In the genomic region with DNA sequence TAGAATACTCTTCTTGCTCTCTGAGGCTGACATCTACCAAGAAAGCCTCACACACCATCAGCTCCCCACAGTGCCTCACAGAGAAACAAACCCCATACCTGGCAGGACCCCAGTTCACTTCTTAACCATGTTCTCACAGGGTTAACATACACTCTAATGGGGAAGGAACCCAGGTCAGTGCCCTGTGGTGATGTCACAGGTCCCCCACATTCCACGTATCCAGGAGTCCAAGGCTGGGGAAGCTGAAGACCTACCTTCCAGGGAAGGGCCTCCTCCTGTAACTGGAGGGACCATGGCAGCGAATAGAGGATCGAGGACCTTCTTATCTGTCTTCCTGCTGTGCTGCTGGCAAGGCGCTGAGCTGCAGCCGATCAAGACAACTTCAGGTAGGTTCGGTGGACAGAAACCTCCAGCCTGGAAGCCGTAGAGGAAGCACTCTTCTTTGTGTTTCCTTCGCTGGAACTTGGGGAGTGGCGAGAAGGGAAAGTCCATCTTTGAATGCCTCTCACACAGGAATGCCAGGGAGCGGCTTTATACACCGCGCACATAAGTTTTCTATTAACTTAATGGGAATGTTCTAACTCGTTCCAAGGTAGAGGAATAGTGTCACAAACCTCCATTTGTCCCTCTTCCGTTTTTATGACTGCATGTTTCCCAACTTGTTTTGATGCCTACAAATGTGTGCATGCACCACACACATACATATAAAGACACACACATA, we compare ENCODE assay signal across 36 mouse cellular contexts. TPM values are rescaled to one million over a fixed set of nuclear protein-coding genes. Genes with fewer than 3 reads are reported as not detected.
DNase-seq lines count a peak whose midpoint lies in the region; ATAC-seq and TF ChIP-seq lines count a peak whose summit lies in the region.
"Had no signal": no experiment of that assay in that cellular context is flagged by ENCODE, and none has a peak within 500 bp of the region (broad histone marks: within the 10 kb centered on the region; RNA-seq: fewer than 3 reads in every experiment).

A gene (plus strand): TSS at position 216 of the 721 bp plus-strand sequence.

- H3K4me2 ChIP-seq in kidney, embryonic 14.5 days (replicated peaks; ENCODE audit: low read depth, low read length): no peak within 1 kb of the TSS
- H3K4me2 ChIP-seq in midbrain, embryonic 11.5 days: no peak within 1 kb of the TSS
- H3K4me2 ChIP-seq in intestine, embryonic 16.5 days (ENCODE audit: low read depth, low read length): no peak within 1 kb of the TSS
- no peak within 1 kb of the TSS for H3K4me2 ChIP-seq in limb, embryonic 14.5 days (replicated peaks; ENCODE audit: low read depth, low read length, severe bottlenecking)
- H3K4me2 ChIP-seq: embryonic facial prominence, embryonic 15.5 days; forebrain, embryonic 12.5 days; heart, embryonic 12.5 days; hindbrain, embryonic 15.5 days; liver, embryonic 11.5 days; lung, embryonic 15.5 days; midbrain, embryonic 12.5 days; neural tube, embryonic 13.5 days had no signal

- H3K9ac ChIP-seq in kidney, embryonic 14.5 days (ENCODE audit: low read depth, low read length): no peak within 1 kb of the TSS
- no peak within 1 kb of the TSS for H3K9ac ChIP-seq in midbrain, embryonic 11.5 days (ENCODE audit: low read length)
- no peak within 1 kb of the TSS for H3K9ac ChIP-seq in intestine, embryonic 16.5 days (ENCODE audit: low read depth, low read length)
- H3K9ac ChIP-seq in limb, embryonic 14.5 days (ENCODE audit: low read depth, low read length, severe bottlenecking): no peak within 1 kb of the TSS
- H3K9ac ChIP-seq: embryonic facial prominence, embryonic 15.5 days; forebrain, embryonic 12.5 days; heart, embryonic 12.5 days; hindbrain, embryonic 15.5 days; lung, embryonic 15.5 days; midbrain, embryonic 12.5 days; neural tube, embryonic 13.5 days had no signal

- no peak within 1 kb of the TSS for H3K27ac ChIP-seq in kidney, adult 2 months (ENCODE audit: insufficient read depth, low read depth, low read length)
- no peak within 1 kb of the TSS for H3K27ac ChIP-seq in kidney, embryonic 14.5 days (ENCODE audit: low read depth, low read length)
- H3K27ac ChIP-seq in midbrain, embryonic 11.5 days (ENCODE audit: low read depth, low read length): no peak within 1 kb of the TSS
- no peak within 1 kb of the TSS for H3K27ac ChIP-seq in midbrain, embryonic 10.5 days (replicated peaks)
- H3K27ac ChIP-seq in intestine, embryonic 16.5 days (ENCODE audit: low read length): no peak within 1 kb of the TSS
- no peak within 1 kb of the TSS for H3K27ac ChIP-seq in limb, embryonic 14.5 days (replicated peaks; ENCODE audit: low read depth, low read length)
- H3K27ac ChIP-seq: embryonic facial prominence, embryonic 10.5 days; embryonic facial prominence, embryonic 15.5 days; forebrain, embryonic 12.5 days; hindbrain, embryonic 10.5 days; hindbrain, embryonic 15.5 days; lung, embryonic 15.5 days; midbrain, embryonic 12.5 days; neural tube, embryonic 13.5 days had no signal

- TF ChIP-seq CTCF in kidney, adult 2 months (conservative IDR thresholded peaks at IDR 0.05; ENCODE audit: insufficient read depth, insufficient read length, low read depth, low read length): no peak

- WGBS in kidney, adult 2 months: 40% methylated on average over 14 of the region's 14 CpGs
- 66% methylated on average over 14 of the region's 14 CpGs for WGBS in kidney, embryonic 14.5 days
- 80% methylated on average over 14 of the region's 14 CpGs for WGBS in midbrain, embryonic 11.5 days
- 79% methylated on average over 14 of the region's 14 CpGs for WGBS in midbrain, embryonic 10.5 days
- 53% methylated on average over 14 of the region's 14 CpGs for WGBS in intestine, embryonic 16.5 days
- 43% methylated on average over 14 of the region's 14 CpGs for WGBS in limb, embryonic 14.5 days

- no peaks in the 10 kb centered on the region for H3K36me3 ChIP-seq in kidney, adult 2 months (ENCODE audit: control insufficient read depth, insufficient read depth, low read length)
- H3K36me3 ChIP-seq in kidney, embryonic 14.5 days (ENCODE audit: control insufficient read depth, insufficient read depth, low read length): no peaks in the 10 kb centered on the region
- no peaks in the 10 kb centered on the region for H3K36me3 ChIP-seq in midbrain, embryonic 11.5 days (ENCODE audit: control insufficient read depth, insufficient read depth, low read length)
- H3K36me3 ChIP-seq in midbrain, embryonic 10.5 days: no peaks in the 10 kb centered on the region
- H3K36me3 ChIP-seq in intestine, embryonic 16.5 days (ENCODE audit: control insufficient read depth, insufficient read depth, low read length): no peaks in the 10 kb centered on the region
- H3K36me3 ChIP-seq in limb, embryonic 14.5 days (ENCODE audit: control insufficient read depth, insufficient read depth, low read length): no peaks in the 10 kb centered on the region
- H3K36me3 ChIP-seq: embryonic facial prominence, embryonic 10.5 days; embryonic facial prominence, embryonic 15.5 days; forebrain, embryonic 12.5 days; G1E; heart, embryonic 12.5 days; hindbrain, embryonic 10.5 days; hindbrain, embryonic 15.5 days; lung, embryonic 15.5 days; midbrain, embryonic 12.5 days; neural tube, embryonic 13.5 days had no signal

- DNase-seq in kidney, adult 2 months: peak; percentile 14
- DNase-seq in midbrain, embryonic 11.5 days (ENCODE audit: low spot score, missing footprints): peak; percentile 60
- DNase-seq in midbrain, embryonic 10.5 days (ENCODE audit: low spot score): no peak
- peak; percentile 40 for DNase-seq in limb, embryonic 14.5 days (ENCODE audit: low spot score)
- no peak for DNase-seq in adrenal gland, postnatal 36 days
- DNase-seq: adrenal gland, adult 2 months; cerebellum, adult 2 months; cerebellum, postnatal 14 days; gastrocnemius, postnatal 14 days; heart, adult 18-20 months; layer of hippocampus, postnatal 36 days; right cerebral cortex, postnatal 4 days; thymus, postnatal 14 days had no signal

- H3K27me3 ChIP-seq in kidney, adult 2 months (replicated peaks; ENCODE audit: control insufficient read depth, insufficient read depth, low read length): no peaks in the 10 kb centered on the region
- H3K27me3 ChIP-seq in kidney, embryonic 14.5 days (ENCODE audit: control insufficient read depth, insufficient read depth, low read length): no peaks in the 10 kb centered on the region
- no peaks in the 10 kb centered on the region; the same call in 1 of the 2 replicates for H3K27me3 ChIP-seq in midbrain, embryonic 11.5 days (ENCODE audit: control insufficient read depth, insufficient read depth, low read length)
- peaks cover 42% of the 10 kb centered on the region for H3K27me3 ChIP-seq in midbrain, embryonic 10.5 days (ENCODE audit: low read depth, poor library complexity, severe bottlenecking)
- H3K27me3 ChIP-seq in intestine, embryonic 16.5 days (replicated peaks; ENCODE audit: control insufficient read depth, insufficient read depth, low read length): no peaks in the 10 kb centered on the region
- H3K27me3 ChIP-seq in limb, embryonic 14.5 days (ENCODE audit: control insufficient read depth, insufficient read depth, low read length): no peaks in the 10 kb centered on the region
- H3K27me3 ChIP-seq: lung, embryonic 15.5 days had no signal

- no peak within 1 kb of the TSS for H3K4me3 ChIP-seq in kidney, adult 2 months (ENCODE audit: insufficient read depth, low read depth, low read length)
- H3K4me3 ChIP-seq in kidney, embryonic 14.5 days (ENCODE audit: low read length): no peak within 1 kb of the TSS
- H3K4me3 ChIP-seq in midbrain, embryonic 11.5 days (ENCODE audit: low read depth, low read length): no peak within 1 kb of the TSS
- H3K4me3 ChIP-seq in midbrain, embryonic 10.5 days: no peak within 1 kb of the TSS
- H3K4me3 ChIP-seq in intestine, embryonic 16.5 days (ENCODE audit: low read length): no peak within 1 kb of the TSS
- no peak within 1 kb of the TSS for H3K4me3 ChIP-seq in limb, embryonic 14.5 days (replicated peaks; ENCODE audit: low read length)
- H3K4me3 ChIP-seq: embryonic facial prominence, embryonic 10.5 days; embryonic facial prominence, embryonic 15.5 days; forebrain, embryonic 12.5 days; heart, embryonic 12.5 days; hindbrain, embryonic 10.5 days; hindbrain, embryonic 15.5 days; lung, embryonic 15.5 days; midbrain, embryonic 12.5 days; neural tube, embryonic 13.5 days had no signal

- TF ChIP-seq POLR2A in kidney, adult 2 months (IDR thresholded peaks at IDR 0.05; ENCODE audit: low read depth, low read length): no peak
- no peak for TF ChIP-seq POLR2A in limb, embryonic 14.5 days (IDR thresholded peaks at IDR 0.05; ENCODE audit: borderline replicate concordance, extremely low read depth, insufficient read depth, insufficient read length)

- no peaks in the 10 kb centered on the region for H3K9me3 ChIP-seq in kidney, embryonic 14.5 days (ENCODE audit: control insufficient read depth, low read length)
- H3K9me3 ChIP-seq in midbrain, embryonic 11.5 days (ENCODE audit: control insufficient read depth, low read length): no peaks in the 10 kb centered on the region
- H3K9me3 ChIP-seq in midbrain, embryonic 10.5 days (replicated peaks): no peaks in the 10 kb centered on the region
- H3K9me3 ChIP-seq in intestine, embryonic 16.5 days (ENCODE audit: control insufficient read depth, low read length): no peaks in the 10 kb centered on the region
- no peaks in the 10 kb centered on the region for H3K9me3 ChIP-seq in limb, embryonic 14.5 days (ENCODE audit: control insufficient read depth, low read length)
- H3K9me3 ChIP-seq: embryonic facial prominence, embryonic 10.5 days; embryonic facial prominence, embryonic 15.5 days; forebrain, embryonic 12.5 days; G1E; heart, embryonic 12.5 days; hindbrain, embryonic 10.5 days; hindbrain, embryonic 15.5 days; lung, embryonic 15.5 days; midbrain, embryonic 12.5 days; neural tube, embryonic 13.5 days had no signal

- ATAC-seq in kidney, embryonic 14.5 days (ENCODE audit: low FRiP score, low TSS enrichment): no peak
- no peak for ATAC-seq in midbrain, embryonic 11.5 days (ENCODE audit: low FRiP score)
- ATAC-seq in intestine, embryonic 16.5 days: peak; percentile 78
- no peak for ATAC-seq in limb, embryonic 14.5 days (ENCODE audit: low FRiP score, low read depth)
- no peak for ATAC-seq in granulocyte monocyte progenitor cell, adult 5-6 weeks (replicated peaks; ENCODE audit: poor library complexity, severe bottlenecking)
- ATAC-seq: inflammation-experienced regulatory T-cells, adult 6 months had no signal

- peaks cover 4% of the 10 kb centered on the region; the same call in 1 of the 2 replicates for H3K4me1 ChIP-seq in kidney, adult 2 months (ENCODE audit: control insufficient read depth, insufficient read depth, low read length)
- H3K4me1 ChIP-seq in kidney, embryonic 14.5 days (ENCODE audit: control insufficient read depth, insufficient read depth, low read length): no peaks in the 10 kb centered on the region
- H3K4me1 ChIP-seq in midbrain, embryonic 11.5 days (ENCODE audit: control insufficient read depth, insufficient read depth, low read length): peaks cover 4% of the 10 kb centered on the region; the same call in 1 of the 2 replicates
- peaks cover 13% of the 10 kb centered on the region for H3K4me1 ChIP-seq in midbrain, embryonic 10.5 days
- no peaks in the 10 kb centered on the region for H3K4me1 ChIP-seq in intestine, embryonic 16.5 days (ENCODE audit: control insufficient read depth, insufficient read depth, low read length)
- no peaks in the 10 kb centered on the region for H3K4me1 ChIP-seq in limb, embryonic 14.5 days (ENCODE audit: control insufficient read depth, insufficient read depth, low read length)
- H3K4me1 ChIP-seq: embryonic facial prominence, embryonic 15.5 days; heart, embryonic 12.5 days; hindbrain, embryonic 15.5 days; lung, embryonic 15.5 days; midbrain, embryonic 12.5 days; neural tube, embryonic 13.5 days had no signal

RNA-seq across cellular contexts. Expression of the gene that starts here (rescaled TPM):
- 0.14 and 0.19 TPM in 2 replicates for polyA plus RNA-seq in kidney, adult 2 months (2012; rRNA removed)
- polyA plus RNA-seq in kidney, embryonic 14.5 days (2014; fragmentation: Nextera tagmentation; extraction: Ambion mirVana): 0.69 and 0.97 TPM in 2 replicates
- polyA plus RNA-seq in midbrain, embryonic 11.5 days (2014; fragmentation: Nextera tagmentation; extraction: Ambion mirVana): not detected in 2 replicates
- polyA plus RNA-seq in midbrain, embryonic 10.5 days (2016; fragmentation: Nextera tagmentation; extraction: Ambion mirVana): not detected in 2 replicates
- polyA plus RNA-seq in intestine, embryonic 16.5 days (2015; fragmentation: Nextera tagmentation; extraction: Ambion mirVana): not detected in 2 replicates
- polyA plus RNA-seq in limb, embryonic 14.5 days (2012; rRNA removed): not detected in 2 replicates
- not detected in 2 replicates for polyA plus RNA-seq in limb, embryonic 14.5 days (2014; fragmentation: Nextera tagmentation; extraction: Ambion mirVana)
- total RNA-seq in adrenal gland, postnatal 36 days (2021): not detected
- total RNA-seq in granulocyte monocyte progenitor cell, adult 5-6 weeks (2014; fragmentation: Nextera tagmentation): not detected in 2 replicates
- not detected in 2 replicates for total RNA-seq in granulocyte monocyte progenitor cell, adult 5-6 weeks (2017)
- total RNA-seq: adrenal gland, adult 2 months; adrenal gland, postnatal 4 days; G1E; gastrocnemius, postnatal 14 days; heart, adult 18-20 months; layer of hippocampus, postnatal 36 days; left cerebral cortex, postnatal 10 days; megakaryocyte progenitor cell, adult 5-6 weeks had no signal
- polyA plus RNA-seq: adrenal gland, adult 2 months; cerebellum, adult 2 months; cortical plate, adult 2 months; embryonic facial prominence, embryonic 10.5 days; embryonic facial prominence, embryonic 15.5 days; forebrain, embryonic 12.5 days; G1E; heart, embryonic 12.5 days; heart, postnatal 0 days; hindbrain, embryonic 10.5 days; hindbrain, embryonic 15.5 days; inflammation-experienced regulatory T-cells, adult 6 months; limb, embryonic 11.5 days; liver, embryonic 11.5 days; liver, embryonic 16.5 days; lung, embryonic 15.5 days; midbrain, embryonic 12.5 days; neural tube, embryonic 13.5 days; urinary bladder, adult 2 months had no signal

Comparison
In these comparisons a context has a peak if more than half of its experiments do, and no peak if none do; other contexts are left out.
1. Peak in DNase-seq in kidney, adult 2 months; RNA of the gene not detected or under 1 TPM.
2. Peak in DNase-seq in midbrain, embryonic 11.5 days; RNA of the gene not detected or under 1 TPM.
3. Peak in ATAC-seq in intestine, embryonic 16.5 days; RNA of the gene not detected or under 1 TPM.
4. Peak in DNase-seq in limb, embryonic 14.5 days; RNA of the gene not detected or under 1 TPM.